Mouse (Mus musculus) ES-Bruce4 (cell line): ENCODE results near the gene Tbl2.

ENCODE experiments used
- CTCF ChIP-seq: IDR thresholded peaks from one replicate; pipeline ENCODE4 v1.8.1; 2011; ENCODE audit warnings: low read depth, low read length
- POLR2A ChIP-seq: IDR thresholded peaks from one replicate; pipeline ENCODE4 v1.8.1; 2011; ENCODE audit warnings: low read length; ENCODE audit not compliant: insufficient read depth

DNA sequence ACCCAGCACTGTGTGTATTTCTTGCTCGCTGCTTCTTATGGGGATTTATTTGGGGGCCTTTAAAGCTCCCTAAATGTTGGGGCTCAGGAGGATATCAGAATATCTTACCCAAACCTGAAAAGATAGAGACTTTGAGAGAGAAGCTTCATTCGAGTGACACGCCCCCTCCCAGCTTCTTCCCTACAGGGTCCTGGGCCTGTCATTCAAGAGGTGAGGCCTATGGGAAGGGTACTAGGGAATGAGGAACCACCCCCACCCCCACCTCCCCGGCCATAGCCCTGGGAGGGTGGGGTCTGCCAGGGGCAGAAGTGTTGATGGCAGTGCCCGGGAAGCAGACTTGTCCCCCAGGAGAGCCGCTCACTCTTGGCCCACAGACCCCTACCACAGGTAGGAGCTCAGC is 23.3 kb upstream of the Tbl2 start:
- no peak for TF ChIP-seq CTCF
- no peak for TF ChIP-seq POLR2A
